Mouse (Mus musculus) limb, embryonic 12.5 days (tissue): Measurements from ENCODE around the gene Ercc6. TPM values are rescaled to one million over a fixed set of nuclear protein-coding genes. Genes with fewer than 3 reads are reported as not detected.

Experiments
- ATAC-seq: fragments of 200-750 bp; cut with Nextera tagmentation; 2 replicates; pipeline ENCODE4 v1.8.0; 2017; ENCODE audit warnings: low read depth, moderate TSS enrichment; ENCODE audit not compliant: insufficient number of reproducible peaks, insufficient read depth, low FRiP score, low TSS enrichment
- H3K27ac ChIP-seq: fragments of 300-500 bp; sonication (generic); 2 replicates; pipeline ENCODE4 v1.5.1; 2016; ENCODE audit warnings: mild to moderate bottlenecking, moderate library complexity
- H3K27me3 ChIP-seq: fragments of 300-500 bp; sonication (generic); 2 replicates; pipeline ENCODE4 v1.6.1; 2016; ENCODE audit warnings: mild to moderate bottlenecking, moderate library complexity
- H3K36me3 ChIP-seq: fragments of 300-500 bp; sonication (generic); 2 replicates; pipeline ENCODE4 v1.6.1; 2016; ENCODE audit warnings: mild to moderate bottlenecking, moderate library complexity
- H3K4me1 ChIP-seq: fragments of 300-500 bp; sonication (generic); replicated peaks from 2 replicates; pipeline ENCODE4 v1.6.1; 2016
- H3K4me2 ChIP-seq: fragments of 300-500 bp; sonication (generic); 2 replicates; pipeline ENCODE4 v1.6.1; 2016; ENCODE audit warnings: mild to moderate bottlenecking, moderate library complexity
- H3K4me3 ChIP-seq: fragments of 300-500 bp; sonication (generic); replicated peaks from 2 replicates; pipeline ENCODE4 v1.5.1; 2016; ENCODE audit warnings: mild to moderate bottlenecking
- H3K9ac ChIP-seq: fragments of 300-500 bp; sonication (generic); replicated peaks from 2 replicates; pipeline ENCODE4 v1.6.1; 2016; ENCODE audit warnings: mild to moderate bottlenecking, moderate library complexity
- H3K9me3 ChIP-seq: fragments of 300-500 bp; sonication (generic); 2 replicates; pipeline ENCODE4 v1.6.1; 2016; ENCODE audit warnings: mild to moderate bottlenecking, moderate library complexity
- WGBS: fragments of 180-500 bp; shearing (Covaris S2); methylation state at CpG from one replicate; pipeline ENCODE4 v1.1.7; 2016; 5-methylcytosine and 5-hydroxymethylcytosine counted together
- polyA plus RNA-seq: library from polyadenylated mRNA; unstranded; fragments of >200 nt; fragmentation: Nextera tagmentation; extraction: Ambion mirVana; gene quantifications from 2 replicates; pipeline ENCODE4 v1.2.1, GENCODE M21; 2016

The Ercc6 gene
- polyA plus RNA-seq, 1 experiment from 2014 or later = 27.6 TPM

DNA sequence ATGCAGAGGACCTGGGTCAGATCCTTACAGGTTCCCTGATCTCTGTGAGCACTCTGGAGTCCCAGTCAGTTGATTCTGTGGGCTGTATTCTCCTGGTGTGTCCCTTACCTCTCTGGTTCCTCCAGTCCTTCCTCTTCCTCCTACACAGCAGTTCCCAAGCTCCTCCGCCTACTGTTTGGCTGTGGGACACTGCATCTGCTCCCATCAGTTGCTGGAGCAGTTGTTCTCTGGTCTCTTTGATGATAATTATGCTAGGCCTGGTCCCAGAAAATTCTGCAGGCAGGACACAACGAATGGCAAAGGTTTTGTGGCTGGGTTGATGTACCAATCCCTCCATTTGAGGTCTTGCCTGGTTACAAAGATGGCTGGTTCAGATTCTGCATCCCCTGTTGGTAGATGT is 12.0 kb upstream of the Ercc6 start:
- Histone ChIP-seq H3K4me1 (peaks cover 4% of the 10 kb centered on the region; the same call in 1 of the 2 replicates), H3K9me3 (no peaks in the 10 kb centered on the region), H3K27me3 (peaks cover 6% of the 10 kb centered on the region; the same call in 1 of the 2 replicates), H3K4me2 (no peak overlapping the region), H3K27ac (no peak overlapping the region), H3K9ac (no peak overlapping the region), H3K36me3 (no peaks in the 10 kb centered on the region), H3K4me3 (no peak overlapping the region)
- 68% methylated on average over 2 of the region's 2 CpGs for WGBS
- ATAC-seq = no peak

DNA sequence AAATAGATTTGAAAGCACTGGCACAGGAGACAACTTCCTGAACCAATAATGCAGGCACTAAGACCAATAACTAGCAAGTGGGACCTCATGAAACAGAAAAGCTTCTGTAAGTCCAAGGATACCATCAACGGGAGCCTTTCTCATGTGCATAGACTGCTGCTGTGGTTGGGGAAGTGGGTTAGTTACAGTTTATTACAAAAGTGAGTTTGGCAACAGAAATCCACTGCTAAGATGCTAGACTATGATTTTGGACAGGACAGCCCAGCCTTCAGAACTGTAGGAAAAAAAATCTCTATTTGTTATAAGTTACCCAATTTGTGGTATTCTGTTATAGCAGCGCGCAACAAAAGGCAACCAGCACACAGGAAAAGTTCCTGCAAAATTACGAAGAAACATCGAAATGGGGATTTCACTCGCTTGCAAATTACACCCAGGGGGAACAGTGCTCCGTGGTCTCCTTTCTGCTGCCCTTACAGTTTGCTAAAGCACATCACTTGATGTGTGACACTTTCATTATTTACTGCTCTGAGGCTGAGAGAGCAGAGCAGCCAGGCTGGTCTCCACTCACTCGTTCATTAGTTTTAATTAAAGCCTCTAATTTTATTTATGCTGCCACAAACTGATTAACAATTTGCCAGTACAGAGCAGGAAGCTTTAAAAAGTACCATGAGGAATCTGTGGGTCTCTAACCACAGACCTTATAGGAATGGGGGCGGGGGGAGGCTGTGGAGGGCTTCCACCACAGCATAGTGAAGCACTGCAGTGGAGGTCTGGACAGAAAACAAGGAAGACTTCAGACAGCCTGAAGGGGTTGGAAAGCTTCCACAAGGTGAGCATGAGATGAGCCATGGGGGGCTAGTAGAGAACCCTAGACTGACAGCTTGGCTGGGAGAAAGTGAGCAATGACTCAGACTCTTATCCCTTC is 10.3 kb upstream of the Ercc6 start:
- Histone ChIP-seq H3K4me2 (no peak overlapping the region), H3K4me1 (peaks cover 4% of the 10 kb centered on the region; the same call in 1 of the 2 replicates), H3K4me3 (no peak overlapping the region), H3K27ac (no peak overlapping the region), H3K27me3 (peaks cover 6% of the 10 kb centered on the region; the same call in 1 of the 2 replicates), H3K9ac (no peak overlapping the region), H3K36me3 (no peaks in the 10 kb centered on the region), H3K9me3 (no peaks in the 10 kb centered on the region)
- WGBS = 59% methylated on average over 9 of the region's 9 CpGs
- ATAC-seq = no peak

DNA sequence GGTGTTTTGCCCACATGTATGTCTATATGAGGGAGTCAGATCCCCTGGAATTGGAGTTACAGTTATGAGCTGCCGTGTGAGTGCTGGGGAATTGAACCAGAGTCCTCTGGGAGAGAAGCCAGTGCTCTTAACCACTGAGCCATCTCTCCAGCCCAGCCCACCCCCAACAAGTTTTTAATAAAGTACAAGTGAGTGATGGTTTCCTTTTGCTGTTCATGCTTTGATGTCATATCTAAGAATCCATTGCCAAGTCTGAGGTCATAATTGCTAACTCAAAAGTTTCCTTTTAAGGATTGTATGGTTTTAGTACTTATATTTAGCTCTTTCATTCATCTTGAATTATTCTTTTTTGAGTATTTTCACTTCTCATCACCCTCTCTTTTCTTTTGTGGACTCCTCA is 9.4 kb upstream of the Ercc6 start:
- peaks cover 6% of the 10 kb centered on the region; the same call in 1 of the 2 replicates for H3K27me3 ChIP-seq
- no peak overlapping the region for H3K4me2 ChIP-seq
- H3K4me3 ChIP-seq = no peak overlapping the region
- H3K36me3 ChIP-seq = no peaks in the 10 kb centered on the region
- H3K4me1 ChIP-seq = peaks cover 4% of the 10 kb centered on the region; the same call in 1 of the 2 replicates
- ATAC-seq = no peak
- no peaks in the 10 kb centered on the region for H3K9me3 ChIP-seq
- no peak overlapping the region for H3K27ac ChIP-seq
- WGBS = 81% methylated on average over 1 of the region's 1 CpGs
- no peak overlapping the region for H3K9ac ChIP-seq

DNA sequence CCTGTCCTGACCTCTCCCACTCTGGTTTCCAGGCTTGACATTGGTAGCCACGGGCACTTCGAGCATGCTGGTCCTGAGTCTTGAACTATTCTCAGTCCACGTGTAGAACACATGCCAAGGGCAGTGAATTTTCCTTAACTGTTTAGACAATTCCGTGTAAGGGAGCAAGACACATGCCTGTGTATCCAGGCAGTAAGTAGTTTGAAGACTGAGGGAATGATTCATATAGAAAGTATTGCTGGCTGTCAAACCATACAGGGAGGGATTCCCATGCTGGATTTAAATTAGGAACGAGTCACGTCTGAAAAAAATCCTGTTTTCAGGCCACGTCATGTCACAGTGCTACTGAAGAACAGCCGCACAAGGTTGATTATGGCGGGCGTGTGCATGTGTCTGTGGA is 7.0 kb upstream of the Ercc6 start:
- WGBS = 87% methylated on average over 10 of the region's 10 CpGs
- Histone ChIP-seq H3K27me3 (peaks cover under 1% of the 10 kb centered on the region; the same call in 1 of the 2 replicates), H3K4me1 (peaks cover 4% of the 10 kb centered on the region; the same call in 1 of the 2 replicates), H3K9ac (no peak overlapping the region), H3K36me3 (no peaks in the 10 kb centered on the region), H3K9me3 (no peaks in the 10 kb centered on the region), H3K4me2 (no peak overlapping the region), H3K27ac (no peak overlapping the region), H3K4me3 (no peak overlapping the region)
- ATAC-seq = no peak

DNA sequence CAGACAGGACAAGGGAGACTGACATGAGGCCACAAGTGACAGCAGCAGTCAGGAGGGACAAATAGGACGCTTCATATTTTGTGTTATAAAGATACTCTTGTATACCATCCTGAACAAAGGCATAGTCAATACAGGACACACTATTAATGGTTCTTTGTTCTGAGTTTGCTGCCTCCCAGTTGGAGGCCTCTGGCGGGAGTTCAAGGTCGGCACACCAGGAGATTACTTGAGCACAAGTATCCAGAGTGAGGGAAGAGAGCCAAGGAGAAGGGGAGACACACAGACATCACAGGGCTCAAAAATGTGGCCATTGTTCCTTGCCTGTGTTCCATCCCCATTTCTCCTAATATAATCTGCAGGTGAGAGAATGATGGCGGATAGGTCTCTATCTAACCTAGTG is 6.1 kb upstream of the Ercc6 start:
- Histone ChIP-seq H3K27ac (no peak overlapping the region), H3K36me3 (no peaks in the 10 kb centered on the region), H3K9ac (no peak overlapping the region), H3K27me3 (no peaks in the 10 kb centered on the region), H3K4me1 (peaks cover 4% of the 10 kb centered on the region; the same call in 1 of the 2 replicates), H3K4me2 (no peak overlapping the region), H3K4me3 (no peak overlapping the region), H3K9me3 (no peaks in the 10 kb centered on the region)
- ATAC-seq = no peak
- 84% methylated on average over 4 of the region's 4 CpGs for WGBS

DNA sequence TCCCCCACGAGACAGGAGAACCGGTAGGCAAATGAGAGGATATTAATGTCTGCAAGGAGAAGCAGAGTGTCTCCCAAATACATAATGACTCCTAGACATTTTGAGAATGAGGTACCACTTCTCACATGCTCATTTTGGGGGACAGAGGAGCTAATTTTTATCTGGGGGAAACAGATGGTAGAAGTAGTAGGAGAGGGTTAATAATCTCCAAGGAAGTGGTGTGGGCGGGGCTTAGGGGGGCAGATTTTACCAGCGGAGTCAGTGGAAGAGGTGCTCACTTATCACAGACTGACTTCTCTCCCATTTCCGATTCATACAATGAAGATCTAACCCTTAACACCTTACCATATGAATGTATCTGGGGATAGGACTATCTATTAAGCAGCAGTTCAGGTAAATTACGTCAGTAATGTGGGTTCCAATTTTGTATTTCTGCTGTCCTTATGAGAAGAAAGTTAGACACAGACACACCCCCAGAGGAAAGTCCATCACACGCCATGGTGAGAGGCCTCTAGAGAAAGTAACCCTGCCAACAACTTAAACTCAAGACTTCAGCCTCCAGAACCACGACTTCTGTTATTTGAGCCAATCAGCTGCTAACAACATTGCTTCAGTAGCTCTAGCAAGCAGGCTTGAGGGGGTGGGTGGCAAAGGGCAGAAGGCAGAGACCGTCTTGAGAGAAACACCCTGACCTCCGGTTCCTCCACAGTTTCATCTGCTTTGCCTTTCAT is 5.1 kb upstream of the Ercc6 start:
- H3K4me1 ChIP-seq = peaks cover 3% of the 10 kb centered on the region; the same call in 1 of the 2 replicates
- no peak overlapping the region for H3K4me3 ChIP-seq
- no peak overlapping the region for H3K4me2 ChIP-seq
- 68% methylated on average over 10 of the region's 10 CpGs for WGBS
- H3K27ac ChIP-seq = no peak overlapping the region
- H3K27me3 ChIP-seq = no peaks in the 10 kb centered on the region
- no peaks in the 10 kb centered on the region for H3K36me3 ChIP-seq
- H3K9me3 ChIP-seq = no peaks in the 10 kb centered on the region
- no peak for ATAC-seq
- no peak overlapping the region for H3K9ac ChIP-seq

DNA sequence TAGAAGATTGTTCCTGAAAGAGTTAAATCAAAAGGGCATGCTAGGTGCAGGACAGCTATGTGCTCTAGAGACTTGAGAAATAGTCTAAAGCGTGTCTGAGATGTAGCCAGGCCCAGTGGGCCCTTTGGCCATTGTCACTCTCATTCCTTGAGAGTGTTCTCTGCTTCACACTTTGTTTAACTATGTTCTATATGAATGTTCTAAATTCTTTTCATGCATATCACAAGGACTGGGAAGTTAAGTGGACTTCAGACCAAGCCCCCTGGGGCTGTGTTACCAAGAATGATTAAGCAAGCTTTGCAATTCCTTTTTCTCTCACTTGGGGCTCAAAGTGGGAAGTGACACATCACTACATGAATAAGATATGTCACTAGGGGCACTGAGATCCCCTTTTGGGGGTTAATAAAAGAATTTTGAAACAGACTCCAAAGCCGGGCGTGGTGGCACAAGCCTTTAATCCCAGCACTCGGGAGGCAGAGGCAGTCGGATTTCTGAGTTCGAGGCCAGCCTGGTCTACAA is 3.8 kb upstream of the Ercc6 start:
- no peaks in the 10 kb centered on the region for H3K9me3 ChIP-seq
- no peaks in the 10 kb centered on the region for H3K27me3 ChIP-seq
- no peak overlapping the region for H3K4me3 ChIP-seq
- no peak overlapping the region for H3K9ac ChIP-seq
- 87% methylated on average over 6 of the region's 6 CpGs for WGBS
- no peak overlapping the region for H3K4me2 ChIP-seq
- ATAC-seq = no peak
- peaks cover 6% of the 10 kb centered on the region for H3K4me1 ChIP-seq
- H3K36me3 ChIP-seq = no peaks in the 10 kb centered on the region
- no peak overlapping the region for H3K27ac ChIP-seq

DNA sequence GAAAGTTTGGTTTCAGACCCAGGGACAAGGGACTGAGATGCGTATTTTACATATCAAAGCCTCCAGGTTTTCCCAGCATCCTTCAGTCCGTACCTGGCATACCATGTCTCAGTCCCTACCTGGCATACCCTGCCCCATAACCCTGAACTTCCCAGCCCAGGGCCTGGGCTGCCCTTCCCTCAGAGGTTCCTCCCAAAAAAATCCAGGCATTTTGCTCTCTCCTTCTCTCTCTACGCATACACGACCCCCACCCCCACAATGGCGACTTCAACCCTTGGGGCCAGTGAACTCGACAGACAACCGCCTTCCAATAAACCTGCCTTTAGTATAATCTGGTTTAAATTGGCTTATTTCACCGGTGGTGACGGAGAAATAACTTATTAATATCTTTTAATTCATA is 409 bp upstream of the Ercc6 start:
- Histone ChIP-seq H3K27me3 (no peaks in the 10 kb centered on the region), H3K9ac (peak overlapping the region; percentile 61; the same call in 1 of the 2 replicates), H3K4me1 (peaks cover 10% of the 10 kb centered on the region), H3K36me3 (peaks cover 15% of the 10 kb centered on the region), H3K4me3 (peak overlapping the region; percentile 67), H3K27ac (0 out of 2 replicates have a peak overlapping the region, but pooled peaks have one; percentile 8), H3K9me3 (no peaks in the 10 kb centered on the region), H3K4me2 (peak overlapping the region; percentile 72)
- WGBS = 43% methylated on average over 9 of the region's 9 CpGs
- peak; percentile 60; the same call in 1 of the 2 replicates for ATAC-seq

DNA sequence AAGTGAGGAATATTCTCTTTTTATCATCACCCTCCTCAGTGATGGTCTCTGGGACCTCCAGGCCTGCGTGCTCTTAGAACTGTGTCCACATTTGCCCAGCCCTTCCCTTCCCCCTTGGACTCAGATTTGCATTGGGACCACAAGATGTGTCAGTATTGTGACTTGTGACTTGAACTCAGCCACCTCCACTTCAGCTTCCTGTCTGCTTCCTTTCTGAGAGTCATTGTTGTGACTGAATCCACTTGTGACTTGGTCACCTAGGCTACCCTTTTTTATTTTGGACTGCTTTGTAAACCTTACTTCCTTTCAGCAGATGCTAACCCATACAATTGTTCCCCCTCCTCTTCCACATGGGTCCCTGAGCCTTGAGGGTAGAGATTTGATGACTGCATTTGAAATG is 2.8 kb downstream of the Ercc6 start:
- H3K9ac ChIP-seq = no peak overlapping the region
- H3K27ac ChIP-seq = no peak overlapping the region
- H3K36me3 ChIP-seq = peaks cover 45% of the 10 kb centered on the region
- H3K4me2 ChIP-seq = no peak overlapping the region
- H3K4me3 ChIP-seq = no peak overlapping the region
- no peak for ATAC-seq
- WGBS = 85% methylated on average over 1 of the region's 1 CpGs
- no peaks in the 10 kb centered on the region for H3K9me3 ChIP-seq
- H3K4me1 ChIP-seq = peaks cover 10% of the 10 kb centered on the region
- no peaks in the 10 kb centered on the region for H3K27me3 ChIP-seq

DNA sequence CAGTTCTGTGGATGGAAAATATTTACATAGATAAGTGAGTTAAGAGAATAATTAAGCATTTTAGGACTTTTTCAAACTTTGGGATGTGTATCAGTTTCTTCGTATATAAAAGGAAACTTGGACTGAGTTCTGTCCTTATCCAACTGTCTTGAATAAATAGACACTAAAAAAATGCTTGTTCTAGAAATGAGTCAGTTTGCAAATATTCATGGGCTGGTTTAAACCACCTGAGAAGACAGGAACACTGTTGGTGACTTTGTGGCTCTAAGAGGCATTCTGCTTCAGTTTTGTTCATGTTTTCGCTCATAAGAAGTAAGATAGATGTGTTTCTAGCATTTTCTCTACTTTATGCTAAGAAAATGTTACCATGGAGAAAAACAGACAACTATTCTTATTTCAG is 5.2 kb downstream of the Ercc6 start:
- peaks cover 11% of the 10 kb centered on the region for H3K4me1 ChIP-seq
- H3K27me3 ChIP-seq = no peaks in the 10 kb centered on the region
- H3K36me3 ChIP-seq = peaks cover 63% of the 10 kb centered on the region
- H3K4me3 ChIP-seq = no peak overlapping the region
- no peak overlapping the region for H3K27ac ChIP-seq
- H3K4me2 ChIP-seq = no peak overlapping the region
- ATAC-seq = no peak
- 89% methylated on average over 2 of the region's 2 CpGs for WGBS
- no peaks in the 10 kb centered on the region for H3K9me3 ChIP-seq
- H3K9ac ChIP-seq = no peak overlapping the region

DNA sequence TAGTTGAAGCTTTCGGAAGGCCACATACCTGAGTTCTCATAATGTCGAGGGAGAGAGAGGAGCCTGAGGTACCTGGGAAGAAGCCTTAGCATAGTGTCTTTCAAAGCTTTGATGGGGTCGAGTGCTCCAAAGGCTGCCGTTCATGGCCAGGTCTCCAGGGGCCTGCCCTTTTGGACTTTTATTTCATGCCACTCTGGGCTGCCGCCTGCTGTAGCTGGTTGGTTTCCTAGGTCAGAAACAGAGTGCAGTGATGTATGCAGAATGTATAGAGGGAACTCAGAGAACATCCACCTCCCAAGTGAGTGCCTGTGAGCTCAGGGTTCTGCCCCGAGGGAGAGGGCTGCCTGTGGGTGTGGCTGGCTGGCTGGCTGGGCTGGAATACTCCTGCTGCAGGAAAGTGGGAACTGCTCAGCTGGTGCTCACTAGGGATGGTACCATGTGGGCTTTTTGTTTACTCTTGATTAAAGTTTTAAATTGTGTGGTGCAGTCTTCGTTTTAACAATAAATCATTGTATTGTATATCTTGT is 7.1 kb downstream of the Ercc6 start:
- Histone ChIP-seq H3K36me3 (peaks cover 71% of the 10 kb centered on the region), H3K4me1 (0 out of 2 replicates have a peak, but pooled peaks cover 2% of the 10 kb centered on the region), H3K27me3 (no peaks in the 10 kb centered on the region), H3K9ac (no peak overlapping the region), H3K4me2 (no peak overlapping the region), H3K27ac (no peak overlapping the region), H3K4me3 (no peak overlapping the region), H3K9me3 (no peaks in the 10 kb centered on the region)
- 78% methylated on average over 7 of the region's 7 CpGs for WGBS
- ATAC-seq = no peak
